Mouse (Mus musculus): ENCODE measurements around the gene Osbpl8. TPM values are rescaled to one million over a fixed set of nuclear protein-coding genes. Genes with fewer than 3 reads are reported as not detected.

The Osbpl8 gene
- polyA plus RNA-seq (2014; fragmentation: Illumina TruSeq; extraction: RNeasy Lipid Tissue Mini Kit (QIAGEN cat#74804); ENCODE audit: low read depth, low replicate concordance), result 36.8 TPM

DNA sequence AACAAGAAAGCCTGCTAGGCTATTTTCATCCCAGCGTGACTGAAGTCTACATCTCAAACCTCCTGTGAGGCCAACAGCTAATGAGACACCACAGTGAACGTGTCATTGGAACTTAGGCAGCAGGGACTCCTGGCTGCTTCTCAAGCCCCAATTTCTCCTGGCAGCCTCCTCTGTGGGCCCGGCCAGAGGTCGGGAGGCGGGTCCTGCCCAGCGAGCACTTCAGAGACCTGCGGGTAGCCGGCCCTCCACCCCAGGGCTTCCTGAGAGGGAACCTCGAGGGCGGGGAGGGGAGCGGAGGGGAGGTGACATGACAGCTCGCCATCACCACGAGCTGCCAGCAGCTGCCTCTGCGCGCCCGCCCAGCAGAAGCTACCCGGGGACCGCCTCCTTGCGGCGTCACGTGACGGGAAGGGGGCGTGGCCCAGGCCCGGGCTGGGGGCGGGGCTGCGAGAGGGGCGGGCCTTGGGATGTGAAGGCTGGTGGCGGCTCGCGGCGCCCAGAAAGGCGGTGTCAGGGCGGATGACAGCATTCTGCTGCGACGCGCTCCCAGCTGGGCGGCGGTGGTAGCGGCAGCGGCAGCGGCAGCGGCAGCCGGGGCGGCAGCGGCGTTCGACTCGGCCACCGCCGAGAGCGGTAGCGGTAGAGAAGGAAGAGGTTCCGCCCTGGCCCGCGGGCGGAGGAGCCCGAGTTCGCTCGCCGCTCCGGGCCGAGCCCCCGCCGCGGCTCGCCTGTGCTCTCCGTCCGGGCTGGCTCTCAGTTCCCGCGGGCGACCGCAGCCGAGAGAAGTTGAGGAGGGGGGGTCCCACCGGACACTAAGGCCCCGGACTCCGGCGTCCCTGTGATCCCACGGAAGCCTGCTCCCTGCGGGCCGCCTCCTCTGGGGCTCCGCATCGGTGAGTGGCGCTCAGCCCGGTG, at the start of gene Osbpl8:
Osbpl8 (plus strand) TSS at position 449 of the 915 bp plus-strand sequence.

DNA sequence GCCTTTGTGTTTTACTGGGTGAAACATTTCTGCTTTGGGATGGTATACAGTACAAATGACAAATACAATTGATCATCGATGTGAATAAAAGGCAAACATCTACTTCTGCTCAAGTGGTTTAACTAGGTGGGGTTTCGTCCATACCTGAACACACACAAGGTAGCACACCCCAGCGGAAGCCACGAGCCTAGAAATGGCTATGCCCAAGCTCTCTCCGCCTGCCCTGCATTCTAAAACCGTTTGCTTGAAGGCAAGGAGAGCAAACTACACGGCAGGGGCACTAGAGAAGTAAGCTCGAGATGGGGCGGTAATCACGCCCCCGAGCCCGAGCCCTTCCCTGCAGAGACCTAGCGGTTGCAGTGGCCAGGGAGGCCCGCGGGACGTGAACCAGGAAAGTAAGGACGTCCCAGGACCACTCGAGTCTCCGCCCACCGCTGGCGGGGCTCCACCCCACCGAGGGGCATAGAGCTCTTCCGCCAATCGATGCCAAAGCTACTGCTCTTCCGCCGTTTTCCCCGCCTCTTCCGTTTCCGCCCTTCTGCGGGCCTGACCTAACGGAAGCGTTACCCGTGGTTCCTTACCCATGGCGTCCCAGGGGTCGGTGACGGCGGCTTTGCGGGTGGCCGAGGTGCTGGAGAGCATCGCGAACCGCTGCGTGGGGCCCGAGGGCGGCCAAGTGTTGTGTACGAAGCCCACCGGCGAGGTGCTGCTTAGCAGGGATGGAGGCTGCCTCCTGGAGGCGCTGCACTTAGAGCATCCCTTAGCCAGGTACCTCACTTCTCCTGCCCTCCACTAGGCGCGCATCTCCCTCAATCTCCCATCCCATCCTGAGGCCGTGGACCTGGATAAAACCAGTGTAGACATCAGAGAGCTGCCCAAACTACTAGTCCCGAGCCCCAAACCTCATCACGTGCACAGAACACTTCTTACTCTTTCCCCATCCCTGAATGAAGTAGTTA, 133.9 kb downstream of the Osbpl8 start, which contains the start of gene Bbs10:
Bbs10 (plus strand) TSS at position 540 of the 959 bp plus-strand sequence.

Other genes starting within 250 kb of the Osbpl8 start
- 16.0 TPM for gene Csrp2, start 245.0 kb upstream of the Osbpl8 start, polyA plus RNA-seq (2014; fragmentation: Illumina TruSeq; extraction: RNeasy Lipid Tissue Mini Kit (QIAGEN cat#74804); ENCODE audit: low read depth, low replicate concordance)
- 11.6 TPM for gene Zdhhc17, start 154.6 kb upstream of the Osbpl8 start, polyA plus RNA-seq (2014; fragmentation: Illumina TruSeq; extraction: RNeasy Lipid Tissue Mini Kit (QIAGEN cat#74804); ENCODE audit: low read depth, low replicate concordance)
- 6.5 TPM for gene Bbs10, start 133.9 kb downstream of the Osbpl8 start, polyA plus RNA-seq (2014; fragmentation: Illumina TruSeq; extraction: RNeasy Lipid Tissue Mini Kit (QIAGEN cat#74804); ENCODE audit: low read depth, low replicate concordance)

Measured in liver, adult 10 weeks (tissue).